Mouse (Mus musculus) hindlimb bud, embryonic 11.5 days (tissue): ENCODE results near the gene Trio.

Experiments used
- DNase-seq: peaks from one replicate; pipeline ENCODE4 v3.0.0-alpha.2; 2012; ENCODE audit warnings: low read depth, low spot score; ENCODE audit errors: extremely low spot score

Trio gene

DNA sequence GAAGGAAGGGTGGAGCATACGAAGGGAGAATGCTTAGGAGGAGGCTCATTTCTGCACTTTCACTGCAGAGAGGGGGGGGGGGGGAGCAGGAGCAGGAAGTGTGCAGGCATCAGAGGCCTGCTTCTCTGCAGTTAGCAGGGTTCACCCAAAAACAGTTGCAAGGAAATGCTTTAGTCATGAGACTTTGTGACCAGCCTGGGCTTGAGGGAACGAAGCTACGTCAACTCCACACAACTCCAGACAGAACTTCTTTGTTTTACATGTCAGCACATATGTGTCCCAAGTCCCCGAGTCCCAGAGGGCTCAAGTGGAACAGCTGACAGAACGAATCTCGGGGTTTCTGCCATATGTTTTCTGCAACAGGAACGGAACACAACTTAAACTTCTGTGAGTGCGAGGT lies 99.8 kb downstream of the Trio start:
- DNase-seq, result no peak

DNA sequence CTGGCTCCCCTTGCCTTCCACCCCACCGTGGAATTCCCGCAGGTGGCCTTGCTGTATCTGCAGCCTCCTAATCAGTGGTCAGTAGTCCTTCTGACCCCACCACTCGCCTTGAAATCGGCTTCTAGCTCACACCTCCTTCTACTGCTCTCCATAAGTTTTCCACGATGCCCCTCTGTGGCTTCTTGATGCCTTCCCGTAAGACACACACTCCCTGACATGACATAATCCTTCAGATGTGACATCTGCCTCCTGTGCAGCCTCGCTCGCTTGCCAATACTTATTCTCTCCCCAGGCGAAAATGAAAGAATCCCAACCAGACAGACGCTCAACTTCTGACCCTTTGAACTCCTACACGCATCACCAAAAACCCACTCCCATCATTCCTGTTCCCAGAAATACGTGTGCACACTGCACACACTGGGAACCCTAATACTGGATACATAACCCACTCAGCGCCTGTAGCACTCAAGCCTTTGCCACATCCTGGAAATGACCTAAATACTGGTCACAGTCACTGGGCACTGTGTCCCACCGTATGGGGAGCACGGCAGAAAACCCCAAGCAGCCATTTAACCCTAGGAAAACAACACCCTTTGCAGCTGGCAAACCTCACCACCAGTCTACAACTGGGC lies 100.5 kb downstream of the Trio start:
- DNase-seq, result no peak

DNA sequence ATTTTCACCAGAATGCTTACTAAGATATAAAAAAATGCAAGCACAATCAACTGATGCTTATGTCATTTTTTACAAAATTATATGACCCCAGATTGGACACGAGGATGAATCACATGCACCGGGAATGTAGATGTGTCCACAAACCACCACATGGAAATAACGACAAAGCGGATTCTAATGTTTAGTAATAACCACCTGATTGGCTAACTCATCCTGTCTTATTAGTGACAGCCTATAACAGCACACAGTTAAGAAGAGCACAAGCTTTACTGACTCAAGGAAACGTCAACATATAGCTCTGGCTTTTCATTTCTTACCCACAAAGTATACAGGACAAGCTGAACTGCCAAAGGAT lies 101.7 kb downstream of the Trio start:
- no peak for DNase-seq

DNA sequence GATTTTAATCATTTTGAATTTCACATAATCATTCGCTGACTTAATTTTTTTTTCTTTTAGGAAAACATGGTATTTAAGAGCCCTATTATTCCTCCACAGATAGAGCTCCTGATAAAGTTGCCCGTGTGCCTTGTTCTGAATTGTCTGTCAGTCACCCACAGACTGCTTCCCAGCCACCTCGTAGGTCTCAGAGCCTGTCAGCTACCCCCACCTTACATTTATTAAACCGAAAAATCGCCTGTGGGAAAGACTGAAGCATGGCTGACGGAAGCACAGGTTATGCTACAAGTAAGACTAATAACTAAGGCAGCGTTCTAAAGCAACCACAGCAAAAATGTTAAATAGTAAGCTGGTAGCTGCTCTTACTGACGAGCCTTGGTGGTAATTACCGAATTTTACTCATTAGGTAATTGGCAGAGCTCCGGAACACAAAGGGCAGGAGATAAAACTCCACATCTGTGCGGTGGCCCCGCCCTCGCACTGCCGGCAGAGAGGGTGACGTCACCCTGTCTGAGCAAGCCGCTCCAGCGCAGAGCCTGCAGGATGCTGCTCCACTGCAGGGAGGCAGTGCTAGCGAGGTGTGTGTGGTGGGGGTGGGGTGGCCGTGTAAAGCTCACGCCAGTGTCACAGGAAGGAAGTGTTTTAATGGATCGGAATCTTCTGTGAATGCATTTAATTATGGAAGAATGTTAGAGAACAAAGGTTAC lies 102.2 kb downstream of the Trio start:
- no peak for DNase-seq

DNA sequence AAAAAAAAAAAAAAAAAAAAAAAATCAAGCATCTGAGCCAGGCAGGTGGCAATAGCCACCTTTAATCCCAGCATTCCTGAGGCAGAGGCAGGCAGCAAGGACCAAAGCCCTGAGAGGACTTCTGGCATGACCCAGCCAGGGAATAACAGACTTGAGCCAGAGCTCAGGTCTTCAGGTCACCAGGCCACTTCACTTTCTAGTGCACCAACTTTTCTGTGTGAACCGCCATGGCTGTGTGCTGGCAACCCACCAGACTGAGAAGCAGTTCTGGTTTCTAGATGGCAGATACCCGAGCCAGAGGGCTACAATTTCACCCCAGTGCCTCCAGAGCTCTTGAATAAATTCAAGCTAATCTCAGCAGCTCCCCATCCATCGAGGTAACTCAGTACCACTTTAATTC lies 104.9 kb downstream of the Trio start:
- DNase-seq, result no peak

DNA sequence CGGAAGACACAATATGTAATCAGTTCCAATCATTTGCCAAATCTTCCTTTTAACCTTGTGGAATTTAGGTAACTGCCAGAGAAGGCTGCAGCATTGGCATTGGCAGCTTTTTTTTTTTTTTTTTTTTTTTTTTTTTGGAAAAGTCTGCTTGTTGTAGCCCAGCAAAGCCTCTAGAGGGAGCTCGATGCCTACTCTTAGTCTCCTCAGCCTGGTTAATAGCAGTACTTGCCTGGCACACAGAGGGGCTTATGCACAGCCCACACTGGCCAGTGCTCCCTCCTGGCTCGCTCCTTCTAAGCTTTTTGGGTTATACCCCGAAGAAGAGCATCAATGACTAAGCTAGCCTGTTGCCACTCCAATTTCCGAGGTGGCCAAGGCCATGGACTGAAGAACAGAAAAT lies 106.1 kb downstream of the Trio start:
- peak; percentile 58 for DNase-seq

DNA sequence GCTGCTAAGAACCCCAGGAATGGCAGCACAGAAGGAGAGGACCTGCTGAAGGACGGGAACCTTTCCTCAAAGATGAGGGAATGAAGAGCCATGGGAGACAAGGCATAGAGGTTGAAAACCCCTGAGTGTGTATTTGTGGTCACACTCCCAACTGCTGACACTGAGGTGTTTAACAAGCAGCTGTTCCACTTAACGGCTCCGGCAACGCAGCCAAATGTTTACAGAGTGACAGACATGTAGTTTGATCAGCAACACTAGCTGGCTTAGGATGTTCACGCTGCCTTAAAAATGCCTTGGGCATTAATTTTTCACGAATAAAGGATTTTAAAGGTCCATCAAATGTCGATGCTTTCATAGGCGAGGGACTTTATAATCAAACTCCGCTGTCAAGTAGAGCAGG lies 106.8 kb downstream of the Trio start:
- DNase-seq, result no peak

DNA sequence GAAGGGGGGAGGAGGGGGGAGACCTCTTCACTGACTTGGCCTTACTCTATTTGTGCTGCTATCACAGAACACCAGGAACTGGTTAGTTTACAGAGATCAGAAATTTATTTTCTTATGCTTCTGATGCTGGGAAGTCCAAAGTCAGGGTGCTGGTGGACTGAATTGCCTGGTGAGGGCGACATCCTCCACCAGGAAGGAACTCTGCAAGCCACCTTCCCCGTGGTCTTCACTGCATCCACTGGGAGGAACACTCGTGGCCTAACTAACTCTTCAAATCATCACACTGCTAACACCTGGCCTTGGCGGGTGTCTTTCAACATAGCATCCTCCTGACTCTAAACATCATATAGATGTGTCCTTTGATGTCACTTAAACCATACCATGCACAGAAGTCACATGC lies 109.4 kb downstream of the Trio start:
- DNase-seq, result no peak

DNA sequence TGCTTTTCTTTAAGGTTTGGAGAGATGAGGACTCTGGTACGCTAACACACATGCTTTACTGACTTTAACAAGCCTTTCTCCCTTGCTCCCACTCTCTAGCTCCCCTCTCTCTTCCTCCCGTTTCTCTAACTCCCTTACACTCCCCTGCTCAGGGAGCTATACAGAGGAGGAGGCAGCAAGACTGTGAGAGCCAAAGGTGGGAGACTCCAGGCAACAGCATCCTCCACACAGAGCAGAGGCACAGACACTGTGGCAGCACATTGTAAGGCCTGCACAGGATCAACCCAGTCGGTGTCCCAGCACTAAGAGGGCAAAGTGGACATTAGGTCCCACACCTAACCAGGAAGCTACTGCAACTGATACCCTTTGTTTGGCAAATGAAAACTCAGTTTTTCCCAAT lies 112.6 kb downstream of the Trio start:
- DNase-seq, result no peak

DNA sequence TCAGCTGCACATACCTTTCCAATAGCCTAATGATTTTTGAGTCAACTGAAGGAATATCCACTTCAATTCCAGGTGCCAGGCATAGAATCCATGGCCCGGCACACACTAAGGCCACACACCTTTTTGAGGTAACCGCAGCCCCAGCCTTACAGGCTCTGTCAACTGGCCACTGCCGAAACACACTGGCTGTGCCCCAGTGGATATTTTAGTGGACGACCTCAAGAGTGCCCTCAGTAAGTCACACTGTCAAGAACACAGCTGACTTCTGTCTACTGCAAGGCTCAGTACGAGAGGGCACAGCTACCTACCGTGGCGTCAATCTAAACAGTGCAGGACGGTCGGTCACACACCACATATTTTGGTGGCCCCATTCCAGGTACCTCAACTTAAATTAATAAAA lies 114.5 kb downstream of the Trio start:
- DNase-seq, result no peak

DNA sequence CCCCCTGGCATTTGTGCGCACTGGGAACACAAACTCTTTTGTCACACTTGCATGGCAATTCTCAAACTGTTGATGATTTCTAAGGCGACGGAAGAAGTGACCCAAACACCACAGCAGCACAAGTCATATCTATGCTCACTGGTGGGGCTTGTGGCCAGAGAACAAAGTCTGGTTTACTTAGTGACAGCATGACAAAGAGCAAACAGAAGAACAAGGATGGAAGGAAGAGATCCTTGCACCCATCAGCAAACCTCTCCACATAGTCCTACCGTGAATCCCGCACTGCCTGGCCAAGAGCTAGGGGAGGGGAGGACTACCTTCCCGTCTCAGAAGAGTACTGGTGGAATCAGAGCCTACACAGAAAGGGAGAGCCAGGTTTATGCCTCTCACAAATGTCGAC lies 115.5 kb downstream of the Trio start:
- no peak for DNase-seq

DNA sequence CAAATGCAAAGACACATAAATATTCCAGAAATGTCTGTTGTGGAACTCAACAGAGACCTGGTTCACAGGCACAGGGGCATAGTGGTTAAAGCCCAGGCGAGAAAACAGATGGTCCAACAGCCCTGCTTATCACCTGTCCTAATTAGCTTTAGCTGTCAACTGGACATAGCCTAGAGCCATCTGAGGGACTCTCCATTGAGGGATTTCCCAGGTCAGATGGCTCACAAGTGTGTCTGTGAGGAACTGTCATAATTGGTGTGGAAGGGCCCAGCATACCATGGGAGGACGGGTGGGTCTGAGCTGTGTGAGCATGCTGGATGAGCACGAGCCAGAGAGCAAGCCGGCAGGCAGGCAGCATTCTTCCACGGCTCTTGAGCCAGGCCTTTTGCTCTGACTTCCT lies 118.0 kb downstream of the Trio start:
- DNase-seq, result no peak

DNA sequence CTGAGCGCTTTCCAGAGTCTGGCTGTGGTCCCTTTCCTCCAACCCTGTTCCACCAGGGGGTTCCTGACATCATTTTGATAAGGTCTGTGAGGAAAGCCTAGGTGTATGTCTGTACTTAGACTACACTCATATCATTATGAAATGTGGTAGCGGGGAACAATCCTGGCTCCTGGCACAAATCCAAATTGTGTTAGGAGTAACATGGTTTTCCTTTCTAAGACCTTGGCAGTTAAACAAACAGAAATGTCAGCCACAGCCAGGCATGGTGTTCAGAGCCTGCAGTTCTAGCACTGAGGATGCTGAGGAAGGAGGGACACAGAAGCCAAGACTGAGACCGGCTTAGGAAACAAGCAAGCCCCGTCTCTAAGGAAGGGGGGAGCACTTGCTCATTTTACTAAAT lies 119.2 kb downstream of the Trio start:
- DNase-seq, result no peak

DNA sequence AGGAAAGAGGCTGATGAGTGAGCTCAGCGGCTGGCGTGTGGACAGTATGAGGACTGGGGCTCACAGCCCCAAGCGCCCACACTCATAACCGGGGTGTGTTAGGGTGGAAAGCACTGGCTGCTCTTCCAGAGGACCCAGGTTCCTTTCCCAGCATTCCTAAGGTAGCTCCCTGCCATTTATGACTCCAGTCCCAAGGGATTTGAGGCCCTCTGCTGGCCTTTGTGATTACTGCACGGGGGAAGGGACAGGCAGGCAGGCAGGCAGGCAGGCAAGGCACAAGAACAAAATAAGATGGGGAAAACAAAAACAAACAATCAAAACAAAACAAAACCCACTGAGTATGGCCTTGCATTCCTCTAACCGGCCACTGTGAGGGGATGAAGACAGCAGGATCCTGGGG lies 120.3 kb downstream of the Trio start:
- no peak for DNase-seq

DNA sequence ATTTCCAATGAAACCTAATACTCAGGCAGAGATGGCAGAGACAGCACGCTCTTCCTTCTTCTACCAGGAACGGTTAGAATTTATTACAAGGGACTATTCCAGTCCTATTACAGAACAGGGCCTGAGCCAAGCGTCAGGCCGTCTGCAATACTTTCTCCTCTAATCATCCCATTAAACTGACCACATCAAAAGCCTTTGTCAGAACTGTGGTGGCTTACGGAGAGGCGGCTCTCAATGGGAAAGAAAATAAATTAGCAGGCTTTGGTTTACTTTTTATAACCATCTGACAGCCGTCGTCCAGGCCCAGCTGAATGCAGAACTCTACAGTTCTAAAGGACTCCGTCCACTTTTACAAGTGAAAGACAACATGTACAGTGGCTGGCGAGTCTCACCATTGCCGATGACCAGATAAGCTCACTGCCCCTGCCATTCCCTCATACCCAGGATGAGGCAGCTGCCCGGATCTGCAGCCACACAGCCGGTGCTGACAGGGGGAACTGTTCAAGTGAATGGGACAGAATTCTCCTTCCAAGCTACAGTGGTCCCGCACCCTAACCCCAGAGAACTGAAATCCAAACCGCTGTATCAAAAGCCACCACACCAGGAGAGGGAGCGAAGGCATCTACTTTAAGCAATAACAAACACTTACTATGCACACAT lies 121.2 kb downstream of the Trio start:
- DNase-seq, result no peak

DNA sequence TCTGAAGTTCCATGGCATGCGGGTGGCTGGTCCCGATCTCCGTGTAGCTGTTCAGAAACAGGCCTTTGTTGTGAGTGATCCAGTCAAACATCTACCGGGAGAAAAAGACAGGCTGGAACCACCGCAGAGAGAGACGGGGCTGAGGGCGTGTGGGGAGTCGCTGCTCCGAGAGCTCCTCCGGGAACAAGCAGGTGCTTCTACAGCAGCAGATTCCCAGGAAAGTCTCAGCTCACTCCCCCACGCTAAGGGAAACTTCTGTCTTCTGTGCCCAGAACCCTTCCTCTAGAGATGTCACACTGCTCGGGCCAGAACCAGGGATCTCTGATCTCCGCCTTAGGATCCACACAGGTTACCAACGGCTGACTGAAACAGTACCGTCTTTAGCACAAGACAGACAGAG lies 124.4 kb downstream of the Trio start:
- no peak for DNase-seq

DNA sequence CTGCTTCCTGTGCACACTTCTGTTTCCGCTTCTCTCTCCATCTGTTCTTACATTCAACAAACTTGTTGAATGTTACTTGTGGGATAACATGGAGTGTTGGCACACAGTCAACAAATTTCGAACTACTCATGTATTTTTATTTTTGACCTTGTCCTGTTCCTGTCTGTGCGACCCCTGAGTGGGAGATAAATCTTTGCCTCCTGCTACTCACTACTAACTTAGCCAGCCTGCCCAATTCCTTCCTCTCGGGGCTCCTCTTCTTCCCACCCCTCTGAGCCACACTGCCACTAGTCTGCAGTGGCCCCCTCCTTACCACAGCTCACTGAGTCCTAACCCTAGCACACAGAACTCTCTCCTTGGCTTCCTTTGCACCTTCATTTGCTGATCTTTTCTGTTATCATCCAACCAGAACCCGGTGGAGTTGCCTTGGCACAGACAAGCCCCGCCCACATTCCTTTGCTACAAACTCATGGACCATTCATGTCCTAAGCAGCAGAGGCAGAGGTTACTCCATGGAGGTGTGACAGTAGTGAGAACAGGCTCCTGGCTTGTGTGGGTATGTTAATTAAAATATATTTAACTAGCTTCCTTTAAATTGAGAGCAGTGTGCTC lies 126.7 kb downstream of the Trio start:
- no peak for DNase-seq

DNA sequence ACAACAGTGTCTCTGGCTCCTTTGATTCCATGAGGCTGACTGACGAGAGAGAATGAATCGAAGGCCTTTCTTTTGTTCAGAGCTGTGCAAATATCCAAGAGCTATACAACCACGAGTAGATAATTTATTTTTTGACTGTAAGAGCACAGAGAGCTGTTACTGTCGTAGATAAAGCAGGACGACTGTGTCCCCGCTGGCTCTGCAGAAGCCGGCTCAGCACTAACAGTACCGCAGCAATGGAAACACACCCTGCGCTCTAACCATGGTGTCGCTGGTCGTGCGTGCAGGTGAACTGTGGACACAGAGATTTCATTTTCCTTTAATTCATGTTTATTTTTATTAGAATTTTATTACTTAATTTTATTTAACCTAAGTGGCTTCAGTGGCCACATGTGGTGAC lies 131.5 kb downstream of the Trio start:
- no peak for DNase-seq

DNA sequence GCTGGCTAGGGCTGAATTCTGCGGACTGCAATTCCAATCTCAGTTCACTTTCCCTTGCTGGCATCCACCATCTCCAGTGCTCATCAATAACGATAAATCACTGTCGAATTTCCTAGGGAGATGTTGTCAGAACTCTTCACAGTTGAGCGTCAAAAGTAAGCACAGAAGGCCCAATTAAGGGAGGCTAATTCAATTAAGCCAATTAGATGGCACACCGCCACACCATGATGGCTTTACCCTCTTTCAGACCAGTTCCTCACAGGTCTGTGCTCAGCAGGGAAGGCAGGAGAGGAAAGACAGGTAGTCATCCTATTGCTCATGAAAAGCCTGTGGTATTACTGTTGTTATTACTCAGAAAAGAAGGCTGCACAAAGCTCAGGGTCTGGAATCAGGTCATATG lies 133.6 kb downstream of the Trio start:
- DNase-seq, result no peak

DNA sequence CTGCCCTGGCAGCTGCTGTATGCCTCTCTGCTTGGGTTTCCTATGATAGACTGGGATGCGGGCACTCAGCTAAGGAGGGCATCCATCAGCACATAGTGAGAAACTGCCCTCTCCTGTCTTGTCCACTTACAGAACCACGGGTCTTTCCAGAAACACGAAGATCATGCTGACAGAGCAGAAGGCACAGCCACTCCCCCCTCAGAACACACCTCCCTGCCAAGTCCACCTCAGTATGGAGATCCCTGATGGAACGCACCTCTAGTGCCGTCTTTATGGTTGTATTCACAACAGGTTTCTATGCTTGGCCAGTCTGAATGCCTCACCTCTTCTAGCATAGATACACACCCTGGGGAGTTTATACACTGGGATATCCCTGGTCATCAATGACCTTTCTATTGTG lies 135.0 kb downstream of the Trio start:
- no peak for DNase-seq

DNA sequence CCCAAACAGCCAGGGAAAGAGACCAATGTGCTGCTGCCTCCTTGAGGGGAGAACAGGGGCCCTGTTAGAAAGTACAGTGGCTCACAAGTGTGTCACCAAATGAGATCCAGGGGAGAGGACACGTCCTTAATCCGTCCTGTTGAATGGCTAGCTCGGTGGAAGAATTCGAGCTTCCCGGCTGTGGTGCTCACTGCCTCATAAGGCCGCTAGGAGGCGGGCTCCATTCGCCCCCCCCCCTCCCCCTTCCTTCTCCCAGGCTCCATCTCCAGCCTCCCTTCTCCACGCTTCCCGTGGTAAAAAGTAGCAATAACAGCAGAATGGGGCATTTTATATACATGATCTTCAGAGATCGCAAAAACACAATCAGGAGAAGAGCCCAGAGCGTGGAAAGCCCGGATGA lies 137.5 kb downstream of the Trio start:
- no peak for DNase-seq

DNA sequence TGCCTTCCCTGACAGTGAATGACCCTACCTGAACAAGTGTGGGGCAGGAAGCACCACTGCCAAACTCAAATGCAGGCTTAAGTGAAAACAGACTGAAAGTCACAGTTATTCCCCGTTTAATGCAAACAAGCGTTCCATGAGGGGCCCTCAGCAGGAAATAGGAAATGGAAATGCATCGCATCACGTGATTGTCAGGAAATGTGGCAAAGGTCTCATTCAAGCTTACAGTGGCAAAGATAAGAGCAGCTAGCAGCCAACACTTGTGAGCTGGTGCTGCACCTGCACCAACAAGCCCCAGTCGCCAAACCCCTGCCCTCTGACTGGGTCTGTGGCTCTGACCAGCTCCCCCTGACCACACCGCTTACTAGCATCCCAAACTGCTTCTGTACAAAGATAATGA lies 138.7 kb downstream of the Trio start:
- no peak for DNase-seq
